Mouse (Mus musculus): ENCODE measurements at regions not wholly inside any gene's neighbourhood (a gene's known extent, or its start where the extent isn't known, plus 50 kb on each side); places are given as distances from the start of the nearest gene placed in this dataset.

GRCm38 (mm10) chr1:57301260-57301979 lies 76.0 kb upstream of the 1700066M21Rik start:
- 70% methylated on average over 8 of the region's 8 CpGs for WGBS

GRCm38 (mm10) chr1:57301980-57302331 lies 75.5 kb upstream of the 1700066M21Rik start:
- no peak for ATAC-seq (ENCODE audit: low FRiP score)
- WGBS, result 78% methylated on average over 6 of the region's 6 CpGs

More at GRCm38 (mm10) chr1:57301260-57301979, 76.0 kb upstream of the 1700066M21Rik start:
- H3K4me2 ChIP-seq (replicated peaks), result no peak overlapping the region
- no peak overlapping the region for H3K27ac ChIP-seq
- no peak overlapping the region for H3K9ac ChIP-seq
- ATAC-seq (ENCODE audit: low FRiP score), result no peak
- H3K4me1 ChIP-seq, result no peaks in the 10 kb centered on the region
- no peak overlapping the region for H3K4me3 ChIP-seq
- H3K36me3 ChIP-seq, result no peaks in the 10 kb centered on the region
- H3K27me3 ChIP-seq, result no peaks in the 10 kb centered on the region
- H3K9me3 ChIP-seq (replicated peaks), result no peaks in the 10 kb centered on the region

GRCm38 (mm10) chr1:57304757-57305156 lies 72.7 kb upstream of the 1700066M21Rik start:
- H3K27ac ChIP-seq, result no peak overlapping the region
- no peaks in the 10 kb centered on the region for H3K27me3 ChIP-seq
- H3K4me1 ChIP-seq, result no peaks in the 10 kb centered on the region
- H3K9ac ChIP-seq, result no peak overlapping the region
- no peak for ATAC-seq (ENCODE audit: low FRiP score)
- no peaks in the 10 kb centered on the region for H3K36me3 ChIP-seq
- WGBS, result 85% methylated on average over 2 of the region's 2 CpGs
- no peak overlapping the region for H3K4me3 ChIP-seq
- no peak overlapping the region for H3K4me2 ChIP-seq (replicated peaks)
- H3K9me3 ChIP-seq (replicated peaks), result no peaks in the 10 kb centered on the region

More at GRCm38 (mm10) chr1:57301980-57302331, 75.5 kb upstream of the 1700066M21Rik start:
- Histone ChIP-seq H3K9ac (no peak overlapping the region), H3K4me1 (no peaks in the 10 kb centered on the region), H3K4me3 (no peak overlapping the region), H3K27ac (no peak overlapping the region), H3K27me3 (no peaks in the 10 kb centered on the region), H3K36me3 (no peaks in the 10 kb centered on the region), H3K4me2 (replicated peaks) (no peak overlapping the region), H3K9me3 (replicated peaks) (no peaks in the 10 kb centered on the region)

- Histone ChIP-seq H3K9me3 (replicated peaks) (peaks cover 7% of the 10 kb centered on the region; the same call in 1 of the 2 replicates), H3K27ac (no peak overlapping the region), H3K9ac (no peak overlapping the region), H3K36me3 (no peaks in the 10 kb centered on the region), H3K4me2 (replicated peaks) (no peak overlapping the region), H3K27me3 (no peaks in the 10 kb centered on the region), H3K4me1 (no peaks in the 10 kb centered on the region), H3K4me3 (no peak overlapping the region)
- 89% methylated on average over 2 of the region's 2 CpGs for WGBS
- no peak for ATAC-seq (ENCODE audit: low FRiP score)
Observed at GRCm38 (mm10) chr1:57322535-57322934, 54.9 kb upstream of the 1700066M21Rik start.

GRCm38 (mm10) chr1:57323118-57323517 lies 54.3 kb upstream of the 1700066M21Rik start:
- H3K4me1 ChIP-seq, result no peaks in the 10 kb centered on the region
- no peak overlapping the region for H3K4me2 ChIP-seq (replicated peaks)
- no peak overlapping the region for H3K27ac ChIP-seq
- H3K4me3 ChIP-seq, result no peak overlapping the region
- ATAC-seq (ENCODE audit: low FRiP score), result no peak
- H3K36me3 ChIP-seq, result no peaks in the 10 kb centered on the region
- H3K27me3 ChIP-seq, result no peaks in the 10 kb centered on the region
- H3K9me3 ChIP-seq (replicated peaks), result 0 out of 2 replicates have a peak, but pooled peaks cover 1% of the 10 kb centered on the region
- 83% methylated on average over 2 of the region's 2 CpGs for WGBS
- H3K9ac ChIP-seq, result no peak overlapping the region

GRCm38 (mm10) chr1:57325585-57326165 lies 51.7 kb upstream of the 1700066M21Rik start:
- Histone ChIP-seq H3K4me1 (no peaks in the 10 kb centered on the region), H3K27me3 (no peaks in the 10 kb centered on the region), H3K27ac (no peak overlapping the region), H3K4me3 (no peak overlapping the region), H3K36me3 (no peaks in the 10 kb centered on the region), H3K9ac (no peak overlapping the region), H3K9me3 (replicated peaks) (no peaks in the 10 kb centered on the region), H3K4me2 (replicated peaks) (no peak overlapping the region)
- WGBS, result 76% methylated on average over 6 of the region's 6 CpGs
- no peak for ATAC-seq (ENCODE audit: low FRiP score)

All from hindbrain, embryonic 12.5 days (tissue).